ENCODE assay signal across 8 mouse cellular contexts in genomic region chr13:48260690-48261278, GRCm38 (mm10). TPM values are rescaled to one million over a fixed set of nuclear protein-coding genes. Genes with fewer than 3 reads are reported as not detected.
DNase-seq lines count a peak whose midpoint lies in the region; ATAC-seq and TF ChIP-seq lines count a peak whose summit lies in the region.

Gene Id4 (plus strand): TSS chr13:48261228.

- intact Hi-C loops in left cerebral cortex, postnatal 14 days (cut with DNase I) = loop anchor here (5.0 to 10.0 kb wide), 3 partner anchors 33 to 956 kb away; no protein-coding TSS in a partner anchor

- H3K4me2 ChIP-seq in intestine, embryonic 16.5 days (ENCODE audit: low read depth, low read length) = peak within 1 kb of the TSS; percentile 95

- no peaks in the 10 kb centered on the region for H3K9me3 ChIP-seq in intestine, embryonic 16.5 days (ENCODE audit: control insufficient read depth, low read length)
- H3K9me3 ChIP-seq in midbrain, embryonic 10.5 days (replicated peaks) = no peaks in the 10 kb centered on the region

- peak within 1 kb of the TSS; percentile 79 for H3K9ac ChIP-seq in intestine, embryonic 16.5 days (ENCODE audit: low read depth, low read length)

- H3K4me1 ChIP-seq in intestine, embryonic 16.5 days (ENCODE audit: control insufficient read depth, insufficient read depth, low read length) = peaks cover 9% of the 10 kb centered on the region; the same call in 1 of the 2 replicates
- peaks cover 42% of the 10 kb centered on the region for H3K4me1 ChIP-seq in midbrain, embryonic 10.5 days
- H3K4me1 ChIP-seq in spleen, adult 2 months (ENCODE audit: control insufficient read depth, insufficient read depth, insufficient read length) = no peaks in the 10 kb centered on the region

- DNase-seq in adrenal gland, postnatal 4 days (ENCODE audit: low spot score in 2 of 2) = peak; percentile 83 to 88
- peak; percentile 97 for DNase-seq in embryo, embryonic 9.5 days (ENCODE audit: extremely low spot score)
- DNase-seq in gonadal fat pad, adult 2 months (ENCODE audit: low read depth) = peak; percentile 46
- DNase-seq in left cerebral cortex, postnatal 14 days (ENCODE audit: low spot score in 2 of 2) = peak; percentile 94 to 97
- peak; percentile 96 for DNase-seq in midbrain, embryonic 10.5 days (ENCODE audit: low spot score)
- peak in 1 of 2 experiments; percentile 11 for DNase-seq in spleen, adult 2 months (ENCODE audit: low read depth in 1 of 2, low spot score in 2 of 2)

- H3K36me3 ChIP-seq in intestine, embryonic 16.5 days (ENCODE audit: control insufficient read depth, insufficient read depth, low read length) = no peaks in the 10 kb centered on the region
- H3K36me3 ChIP-seq in midbrain, embryonic 10.5 days = no peaks in the 10 kb centered on the region
- no peaks in the 10 kb centered on the region for H3K36me3 ChIP-seq in spleen, adult 2 months (ENCODE audit: control insufficient read depth, insufficient read depth, low read length)

- under 1% methylated on average over 46 of the region's 52 CpGs for WGBS in intestine, embryonic 16.5 days
- under 1% methylated on average over 52 of the region's 52 CpGs for WGBS in midbrain, embryonic 10.5 days
- 2% methylated on average over 52 of the region's 52 CpGs for WGBS in spleen, adult 2 months

- H3K4me3 ChIP-seq in intestine, embryonic 16.5 days (ENCODE audit: low read length) = peak within 1 kb of the TSS; percentile 73
- peak within 1 kb of the TSS; percentile 90 for H3K4me3 ChIP-seq in midbrain, embryonic 10.5 days
- peak within 1 kb of the TSS; percentile 34 for H3K4me3 ChIP-seq in spleen, adult 2 months (ENCODE audit: extremely low read depth, insufficient read depth, insufficient read length)

- ATAC-seq in intestine, embryonic 16.5 days = peak; percentile 96
- no peak for ATAC-seq in erythroid progenitor cell, adult 5-6 weeks (replicated peaks; ENCODE audit: low FRiP score, poor library complexity, severe bottlenecking)

- no peak for TF ChIP-seq CTCF in spleen, adult 2 months (IDR thresholded peaks at IDR 0.05; ENCODE audit: extremely low read depth, insufficient read depth, insufficient read length, insufficient replicate concordance)

- peak within 1 kb of the TSS; percentile 78 for H3K27ac ChIP-seq in intestine, embryonic 16.5 days (ENCODE audit: low read length)
- H3K27ac ChIP-seq in midbrain, embryonic 10.5 days (replicated peaks) = peak within 1 kb of the TSS; percentile 93
- peak within 1 kb of the TSS; percentile 57 for H3K27ac ChIP-seq in spleen, adult 2 months (ENCODE audit: insufficient read depth, low read length)

- no peak for TF ChIP-seq POLR2A in spleen, adult 2 months (IDR thresholded peaks at IDR 0.05; ENCODE audit: low read depth, low read length)

- H3K27me3 ChIP-seq in intestine, embryonic 16.5 days (replicated peaks; ENCODE audit: control insufficient read depth, insufficient read depth, low read length) = peaks cover 2% of the 10 kb centered on the region; the same call in 1 of the 2 replicates
- H3K27me3 ChIP-seq in midbrain, embryonic 10.5 days (ENCODE audit: low read depth, poor library complexity, severe bottlenecking) = peaks cover 40% of the 10 kb centered on the region
- peaks cover 14% of the 10 kb centered on the region for H3K27me3 ChIP-seq in spleen, adult 2 months (ENCODE audit: control insufficient read depth, insufficient read depth, low read length)

RNA-seq across cellular contexts. Expression of gene Id4, which starts in this region (rescaled TPM):
- total RNA-seq in adrenal gland, postnatal 4 days (2021) = 1 to 10 TPM; 5.1 to 7.7 TPM
- polyA plus RNA-seq in gonadal fat pad, adult 2 months (2012; rRNA removed) = 3.5 and 4.3 TPM in 2 replicates
- 2.9 and 3.1 TPM in 2 replicates for polyA plus RNA-seq in intestine, embryonic 16.5 days (2015; fragmentation: Nextera tagmentation; extraction: Ambion mirVana)
- total RNA-seq in left cerebral cortex, postnatal 14 days (2021) = 10 to 100 TPM; 25.0 to 30.6 TPM
- polyA plus RNA-seq in midbrain, embryonic 10.5 days (2016; fragmentation: Nextera tagmentation; extraction: Ambion mirVana) = 21.7 and 40.0 TPM in 2 replicates
- 3.0 and 6.0 TPM in 2 replicates for polyA plus RNA-seq in spleen, adult 2 months (2012; rRNA removed)
- 0.72 and 1.7 TPM in 2 replicates for total RNA-seq in erythroid progenitor cell, adult 5-6 weeks (2015; ENCODE audit: low replicate concordance)
- not detected in 2 replicates for total RNA-seq in erythroid progenitor cell, adult 5-6 weeks (2017; ENCODE audit: low replicate concordance)

Comparison
In these comparisons a context has a peak if more than half of its experiments do, and no peak if none do; other contexts are left out.
1. H3K4me3 ChIP-seq: peak in every context shown above with its lines; median percentile 90 in midbrain, embryonic 10.5 days; 73 in intestine, embryonic 16.5 days; 34 in spleen, adult 2 months.